Mouse (Mus musculus) cortical plate, adult 2 months (tissue): ENCODE data around the gene Bcor. TPM values are rescaled to one million over a fixed set of nuclear protein-coding genes. Genes with fewer than 3 reads are reported as not detected.
A peak's percentile ranks its signal among the peaks of the same experiment; 100 is the strongest.

Source experiments
- H3K27ac ChIP-seq: fragments of 200-500 bp; 2 replicates; pipeline ENCODE4 v1.5.1; 2012; ENCODE audit warnings: low read length, control low read depth, inconsistent platforms; ENCODE audit not compliant: insufficient read depth
- H3K4me1 ChIP-seq: fragments of 200-500 bp; 2 replicates; pipeline ENCODE4 v1.6.1; 2011; ENCODE audit warnings: low read length; ENCODE audit not compliant: control insufficient read depth, insufficient read depth
- H3K4me3 ChIP-seq: fragments of 200-500 bp; 2 replicates; pipeline ENCODE4 v1.5.1; 2011; ENCODE audit warnings: mild to moderate bottlenecking, low read length, control low read depth; ENCODE audit not compliant: insufficient read depth
- CTCF ChIP-seq: fragments of 200-500 bp; IDR thresholded peaks from 2 replicates; pipeline ENCODE4 v1.5.1; 2011; ENCODE audit warnings: mild to moderate bottlenecking, control low read depth, low read length; ENCODE audit not compliant: insufficient read depth; ENCODE audit errors: extremely low read depth
- POLR2A ChIP-seq: fragments of 200-500 bp; IDR thresholded peaks from 2 replicates; pipeline ENCODE4 v1.6.1; 2011; ENCODE audit warnings: mild to moderate bottlenecking, low read length, control low read depth; ENCODE audit not compliant: insufficient read depth; ENCODE audit errors: extremely low read depth
- polyA plus RNA-seq: library from polyadenylated mRNA; depleted of rRNA; stranded (reverse); fragments of >200 nt; gene quantifications from 2 replicates; pipeline ENCODE4 v1.2.3, GENCODE M21; 2012

Bcor gene
- polyA plus RNA-seq, 1 experiment = 17.7 TPM

GRCm38 (mm10) chrX:12082736-12083135, 77.4 kb downstream of the Bcor start:
- Histone ChIP-seq H3K4me3 (no peak overlapping the region), H3K4me1 (no peaks in the 10 kb centered on the region), H3K27ac (no peak overlapping the region)
- TF ChIP-seq POLR2A (no peak), CTCF (no peak)

GRCm38 (mm10) chrX:12082184-12082583, 78.0 kb downstream of the Bcor start:
- no peaks in the 10 kb centered on the region for H3K4me1 ChIP-seq
- no peak overlapping the region for H3K4me3 ChIP-seq
- H3K27ac ChIP-seq = no peak overlapping the region
- TF ChIP-seq POLR2A (no peak), CTCF (no peak)

- no peak overlapping the region for H3K27ac ChIP-seq
- TF ChIP-seq CTCF (no peak), POLR2A (no peak)
- no peaks in the 10 kb centered on the region for H3K4me1 ChIP-seq
- peak overlapping the region; percentile 58; the same call in 1 of the 2 replicates for H3K4me3 ChIP-seq
These were observed 78.4 kb downstream of the Bcor start for GRCm38 (mm10) chrX:12081741-12082155.

- peak overlapping the region; percentile 58 for H3K4me3 ChIP-seq
- H3K27ac ChIP-seq = peak overlapping the region; percentile 79
- no peaks in the 10 kb centered on the region for H3K4me1 ChIP-seq
- TF ChIP-seq CTCF (no peak), POLR2A (no peak)
These were observed 79.0 kb downstream of the Bcor start for GRCm38 (mm10) chrX:12080904-12081740.

GRCm38 (mm10) chrX:12080095-12080903, 79.9 kb downstream of the Bcor start:
- Histone ChIP-seq H3K4me1 (no peaks in the 10 kb centered on the region), H3K27ac (peak overlapping the region; percentile 87), H3K4me3 (peak overlapping the region; percentile 58)
- no peak for TF ChIP-seq CTCF
- TF ChIP-seq POLR2A = peak; percentile 69; the same call in 1 of the 2 replicates

GRCm38 (mm10) chrX:12079309-12080094, 80.7 kb downstream of the Bcor start:
- TF ChIP-seq POLR2A (no peak), CTCF (no peak)
- Histone ChIP-seq H3K4me3 (peak overlapping the region; percentile 58), H3K27ac (peak overlapping the region; percentile 73), H3K4me1 (no peaks in the 10 kb centered on the region)

- Histone ChIP-seq H3K27ac (no peak overlapping the region), H3K4me1 (no peaks in the 10 kb centered on the region), H3K4me3 (peak overlapping the region; percentile 58)
- TF ChIP-seq POLR2A (no peak), CTCF (no peak)
These were observed 81.2 kb downstream of the Bcor start for GRCm38 (mm10) chrX:12079059-12079308.

GRCm38 (mm10) chrX:12078195-12079058, 81.7 kb downstream of the Bcor start:
- no peak overlapping the region for H3K27ac ChIP-seq
- TF ChIP-seq CTCF (no peak), POLR2A (no peak)

GRCm38 (mm10) chrX:12077601-12077980, 82.6 kb downstream of the Bcor start:
- no peak overlapping the region for H3K27ac ChIP-seq
- no peaks in the 10 kb centered on the region for H3K4me1 ChIP-seq
- TF ChIP-seq POLR2A (no peak), CTCF (no peak)
- peak overlapping the region; percentile 58 for H3K4me3 ChIP-seq

More at GRCm38 (mm10) chrX:12078195-12079058, 81.7 kb downstream of the Bcor start:
- Histone ChIP-seq H3K4me1 (no peaks in the 10 kb centered on the region), H3K4me3 (peak overlapping the region; percentile 58)
